Mouse (Mus musculus) CH12.LX (cell line): Measurements from ENCODE around the gene Flt3l. TPM values are rescaled to one million over a fixed set of nuclear protein-coding genes. Genes with fewer than 3 reads are reported as not detected.

Experiments used
- DNase-seq: peaks from one replicate; pipeline ENCODE4 v3.0.0-alpha.2; 2013; ENCODE audit errors: extremely low read depth
- H3K27ac ChIP-seq: 2 replicates; pipeline ENCODE4 v1.5.1; 2012; ENCODE audit warnings: low read depth, mild to moderate bottlenecking, control low read depth, moderate library complexity; ENCODE audit not compliant: insufficient read depth
- H3K27me3 ChIP-seq: replicated peaks from 2 replicates; pipeline ENCODE3; 2012; ENCODE audit warnings: inconsistent platforms
- H3K36me3 ChIP-seq, 2 experiments: replicated peaks in 1 of 2; 2 replicates each; pipeline versions ENCODE3 to v1.6.1; 2012; ENCODE audit warnings: inconsistent platforms in 1 of 2, low read length in 1 of 2, mild to moderate bottlenecking in 1 of 2, mixed read lengths in 1 of 2, moderate library complexity in 1 of 2; ENCODE audit not compliant: control insufficient read depth in 1 of 2, insufficient read depth in 1 of 2
- H3K4me1 ChIP-seq, 2 experiments: 2 replicates each; pipeline ENCODE4 v1.6.1; 2012; ENCODE audit warnings: inconsistent platforms in 1 of 2, moderate library complexity in 1 of 2; ENCODE audit not compliant: insufficient read depth in 2 of 2, control insufficient read depth in 1 of 2
- H3K4me2 ChIP-seq: 2 replicates; pipeline ENCODE4 v1.6.1; 2012; ENCODE audit warnings: low read depth, mild to moderate bottlenecking, control low read depth; ENCODE audit not compliant: poor library complexity, insufficient read depth, severe bottlenecking
- H3K4me3 ChIP-seq, 3 experiments: fragments of 150-350 bp in 1 of 3; sonication (generic) in 1 of 3; replicated peaks in 1 of 3; 2 replicates each; pipeline versions ENCODE3 to v1.5.1; 2011 to 2012; ENCODE audit warnings: low read depth in 2 of 3, low read length in 2 of 3, mild to moderate bottlenecking in 2 of 3, moderate library complexity in 2 of 3, control low read depth in 1 of 3, improper control_type of control experiment in 1 of 3, inconsistent platforms in 1 of 3, mixed read lengths in 1 of 3; ENCODE audit not compliant: poor library complexity in 1 of 3
- H3K79me2 ChIP-seq: replicated peaks from 2 replicates; pipeline ENCODE4 v1.6.1; 2012; ENCODE audit warnings: mild to moderate bottlenecking, moderate library complexity; ENCODE audit not compliant: control insufficient read depth, poor library complexity, insufficient read depth, severe bottlenecking; ENCODE audit errors: extremely low read depth
- H3K9ac ChIP-seq: 2 replicates; pipeline ENCODE4 v1.6.1; 2012; ENCODE audit warnings: low read depth, mild to moderate bottlenecking, control low read depth, moderate library complexity; ENCODE audit not compliant: insufficient read depth
- H3K9me3 ChIP-seq: replicated peaks from 2 replicates; pipeline ENCODE3; 2012; ENCODE audit warnings: low read length, inconsistent platforms, mixed read lengths
- CHD1 ChIP-seq: IDR thresholded peaks from 2 replicates; pipeline ENCODE4 v1.6.1; 2012; ENCODE audit warnings: low read depth, low read length, improper control_type of control experiment, inconsistent platforms
- CHD2 ChIP-seq: IDR thresholded peaks from 2 replicates; pipeline ENCODE4 v1.6.1; 2011; ENCODE audit warnings: low read length, improper control_type of control experiment
- E2F4 ChIP-seq: IDR thresholded peaks from 2 replicates; pipeline ENCODE4 v1.6.1; 2011; ENCODE audit warnings: low read depth, low read length, improper control_type of control experiment; ENCODE audit not compliant: insufficient replicate concordance
- ELF1 ChIP-seq: IDR thresholded peaks from 2 replicates; pipeline ENCODE4 v1.6.1; 2014; ENCODE audit warnings: low read depth, mild to moderate bottlenecking, inconsistent platforms, low read length, improper control_type of control experiment
- ETS1 ChIP-seq: conservative IDR thresholded peaks from 2 replicates; pipeline ENCODE4 v1.6.1; 2012; ENCODE audit warnings: low read depth, mild to moderate bottlenecking, inconsistent platforms, low read length, improper control_type of control experiment, moderate library complexity
- HCFC1 ChIP-seq: IDR thresholded peaks from 2 replicates; pipeline ENCODE4 v1.6.1; 2012; ENCODE audit warnings: low read depth, mild to moderate bottlenecking, inconsistent platforms, low read length, improper control_type of control experiment
- IRF4 ChIP-seq: IDR thresholded peaks from 2 replicates; pipeline ENCODE4 v1.6.1; 2014; ENCODE audit warnings: low read depth, mild to moderate bottlenecking, inconsistent platforms, low read length, improper control_type of control experiment
- JUN ChIP-seq: IDR thresholded peaks from 2 replicates; pipeline ENCODE4 v1.6.1; 2011; ENCODE audit warnings: low read depth, mild to moderate bottlenecking, low read length, improper control_type of control experiment, moderate library complexity; ENCODE audit not compliant: insufficient read depth
- MEF2A ChIP-seq: IDR thresholded peaks from 2 replicates; pipeline ENCODE4 v1.6.1; 2014; ENCODE audit warnings: low read depth, mild to moderate bottlenecking, inconsistent platforms, low read length, improper control_type of control experiment, borderline replicate concordance
- MXI1 ChIP-seq: IDR thresholded peaks from 2 replicates; pipeline ENCODE4 v1.6.1; 2011; ENCODE audit warnings: mild to moderate bottlenecking, low read depth, low read length, improper control_type of control experiment
- MYC ChIP-seq: IDR thresholded peaks from 2 replicates; pipeline ENCODE4 v1.6.1; 2011; ENCODE audit warnings: low read depth, mild to moderate bottlenecking, improper control_type of control experiment, low read length
- NELFE ChIP-seq: IDR thresholded peaks from 2 replicates; pipeline ENCODE4 v1.6.1; 2011; ENCODE audit warnings: low read depth, low read length, improper control_type of control experiment
- POLR2AphosphoS2 ChIP-seq: IDR thresholded peaks from 2 replicates; pipeline ENCODE4 v1.6.1; 2011; ENCODE audit warnings: low read depth, low read length, improper control_type of control experiment
- RAD21 ChIP-seq: IDR thresholded peaks from 2 replicates; pipeline ENCODE4 v1.6.1; 2011; ENCODE audit warnings: low read depth, mild to moderate bottlenecking, low read length, improper control_type of control experiment, moderate library complexity
- SIN3A ChIP-seq: IDR thresholded peaks from 2 replicates; pipeline ENCODE4 v1.6.1; 2012; ENCODE audit warnings: low read length, improper control_type of control experiment, inconsistent platforms
- TBP ChIP-seq: conservative IDR thresholded peaks from 2 replicates; pipeline ENCODE4 v1.6.1; 2011; ENCODE audit warnings: low read depth, low read length, improper control_type of control experiment
- TCF12 ChIP-seq: IDR thresholded peaks from 2 replicates; pipeline ENCODE4 v1.6.1; 2014; ENCODE audit warnings: low read depth, mild to moderate bottlenecking, inconsistent platforms, low read length, improper control_type of control experiment
- UBTF ChIP-seq: IDR thresholded peaks from 2 replicates; pipeline ENCODE4 v1.6.1; 2012; ENCODE audit warnings: low read depth, mild to moderate bottlenecking, inconsistent platforms, low read length, improper control_type of control experiment, moderate library complexity
- USF1 ChIP-seq: IDR thresholded peaks from 2 replicates; pipeline ENCODE4 v1.6.1; 2014; ENCODE audit warnings: low read depth, mild to moderate bottlenecking, inconsistent platforms, low read length, improper control_type of control experiment
- USF2 ChIP-seq: conservative IDR thresholded peaks from 2 replicates; pipeline ENCODE4 v1.6.1; 2011; ENCODE audit warnings: low read depth, low read length, improper control_type of control experiment
- ZC3H11A ChIP-seq: IDR thresholded peaks from 2 replicates; pipeline ENCODE4 v1.6.1; 2012; ENCODE audit warnings: low read depth, mild to moderate bottlenecking, inconsistent platforms, low read length, improper control_type of control experiment
- dilution Hi-C: fragments of 300-500 bp; cut with MboI; formaldehyde crosslinking; loops from 2 replicates; pipeline ENCODE4 v1.14.3; 2020; ENCODE audit warnings: low sequenced_read_pairs; ENCODE audit not compliant: extremely low pct_unique_long_range_greater_than_20kb, extremely low pct_ligation_motif_present
- in situ Hi-C: fragments of 300-500 bp; cut with MboI; formaldehyde crosslinking; loops from 3 replicates; pipeline ENCODE4 v1.14.3; 2019; ENCODE audit warnings: low sequenced_read_pairs, low pct_ligation_motif_present, low pct_unique_long_range_greater_than_20kb, mixed read lengths
- polyA plus RNA-seq: library from polyadenylated mRNA; unstranded; fragments of >175 nt; gene quantifications from 2 replicates; pipeline ENCODE4 v1.2.1, GENCODE M21; 2012; ENCODE audit warnings: low read depth; ENCODE audit not compliant: insufficient read length
- total RNA-seq, 2 experiments: library from RNA; depleted of rRNA; stranded (reverse); fragments of 300-350 nt in 1 of 2; fragments of >200 nt in 1 of 2; gene quantifications; 2 replicates each; pipeline ENCODE4 v1.2.3; 2012 to 2014

The Flt3l gene
- total and polyA plus RNA-seq, 3 experiments: 4.6 to 14.9 (median 4.9) TPM

DNA sequence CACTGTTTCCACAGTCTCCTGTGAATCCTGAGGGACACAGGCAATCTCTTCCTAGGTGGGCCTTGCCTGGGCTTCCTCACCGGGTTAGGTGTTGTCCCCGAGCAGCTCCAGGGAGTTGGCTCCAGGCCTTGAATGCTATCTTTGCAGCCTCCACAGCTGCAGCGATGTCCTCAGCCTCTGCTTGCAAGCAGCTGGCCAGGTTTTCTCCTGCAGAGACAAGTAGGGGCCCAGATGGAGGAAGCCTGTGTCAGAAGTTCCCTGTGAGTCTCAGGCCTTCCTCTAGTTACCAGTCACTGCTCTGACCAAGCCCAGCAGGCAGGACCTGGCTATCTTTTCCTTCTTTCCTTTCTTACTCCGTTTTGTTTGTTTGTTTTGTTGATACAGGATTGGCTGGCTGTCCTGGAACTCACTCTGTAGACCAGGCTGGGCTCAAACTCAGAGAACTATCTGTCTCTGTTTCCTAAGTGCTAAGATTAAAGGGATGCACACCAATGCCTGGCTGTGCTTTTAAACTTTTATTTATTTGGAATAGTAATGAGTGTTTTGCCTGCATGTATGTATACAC, 12.4 kb upstream of the Flt3l start:
- in situ Hi-C loops (no loop called here), dilution Hi-C loops (no loop called here)
- no peaks in the 10 kb centered on the region for H3K9me3 ChIP-seq
- no peaks in the 10 kb centered on the region for H3K27me3 ChIP-seq
- peaks cover 5 to 29% of the 10 kb centered on the region in 2 experiments for H3K4me1 ChIP-seq
- H3K4me3 ChIP-seq: no peak overlapping the region
- H3K27ac ChIP-seq: no peak overlapping the region
- H3K36me3 ChIP-seq: peaks cover 6 to 62% of the 10 kb centered on the region in 2 experiments
- DNase-seq: no peak
- TF ChIP-seq CHD2 (no peak), TBP (no peak), RAD21 (no peak), E2F4 (no peak), TCF12 (no peak), CHD1 (no peak), UBTF (no peak), ZC3H11A (no peak), MEF2A (no peak), IRF4 (no peak), USF1 (no peak), MYC (no peak), HCFC1 (no peak), SIN3A (no peak), JUN (no peak), ETS1 (no peak), ELF1 (no peak), USF2 (no peak), NELFE (no peak), POLR2AphosphoS2 (no peak)
- TF ChIP-seq, all 38 proteins: peak for 0
- Histone ChIP-seq H3K4me2 (no peak overlapping the region), H3K9ac (no peak overlapping the region), H3K79me2 (no peaks in the 10 kb centered on the region)

DNA sequence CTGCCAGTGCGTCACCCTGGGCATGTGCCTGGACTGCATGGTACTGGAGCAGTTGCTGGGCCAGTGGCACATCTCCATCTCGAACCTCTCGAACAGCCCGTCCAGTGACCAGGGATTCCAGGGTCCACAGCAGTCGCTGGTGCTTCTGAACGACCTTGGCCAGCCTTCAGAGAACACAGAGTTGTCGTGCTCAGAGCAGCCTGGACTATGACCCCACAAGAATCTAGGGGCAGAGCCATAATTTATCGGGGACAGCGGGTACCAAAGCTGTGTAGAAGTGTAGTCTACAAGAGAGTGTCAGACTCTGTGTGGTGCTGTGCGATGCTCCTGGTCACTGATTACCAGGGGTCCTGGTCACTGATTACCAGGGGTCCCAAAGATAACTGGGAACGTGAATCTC, 11.7 kb upstream of the Flt3l start:
- no peaks in the 10 kb centered on the region for H3K9me3 ChIP-seq
- no peak for DNase-seq
- dilution Hi-C loops (no loop called here), in situ Hi-C loops (no loop called here)
- TF ChIP-seq MXI1: no peak
- TF ChIP-seq NELFE: no peak
- no peaks in the 10 kb centered on the region for H3K79me2 ChIP-seq
- H3K4me3 ChIP-seq: no peak overlapping the region
- H3K36me3 ChIP-seq: peaks cover 7 to 69% of the 10 kb centered on the region in 2 experiments
- H3K9ac ChIP-seq: no peak overlapping the region
- no peak overlapping the region for H3K27ac ChIP-seq
- peaks cover 5 to 29% of the 10 kb centered on the region in 2 experiments for H3K4me1 ChIP-seq
- H3K27me3 ChIP-seq: no peaks in the 10 kb centered on the region
- no peak overlapping the region for H3K4me2 ChIP-seq
